Mouse (Mus musculus) forebrain, embryonic 13.5 days (tissue): Measurements from ENCODE around the gene Kif1c. TPM values are rescaled to one million over a fixed set of nuclear protein-coding genes. Genes with fewer than 3 reads are reported as not detected.

ENCODE experiments used
- ATAC-seq: fragments of 200-750 bp; cut with Nextera tagmentation; 2 replicates; pipeline ENCODE4 v1.8.0; 2017
- H3K27ac ChIP-seq: fragments of 300-500 bp; sonication (generic); 2 replicates; pipeline ENCODE4 v1.5.1; 2015; ENCODE audit warnings: inconsistent platforms, mild to moderate bottlenecking, moderate library complexity
- H3K27me3 ChIP-seq: fragments of 300-500 bp; sonication (generic); 2 replicates; pipeline ENCODE4 v1.6.1; 2015; ENCODE audit warnings: mild to moderate bottlenecking, inconsistent platforms
- H3K36me3 ChIP-seq: fragments of 300-500 bp; sonication (generic); 2 replicates; pipeline ENCODE4 v1.6.1; 2015; ENCODE audit warnings: mild to moderate bottlenecking, inconsistent platforms; ENCODE audit not compliant: poor library complexity, severe bottlenecking
- H3K4me1 ChIP-seq: fragments of 300-500 bp; sonication (generic); 2 replicates; pipeline ENCODE4 v1.6.1; 2015; ENCODE audit warnings: inconsistent platforms
- H3K4me2 ChIP-seq: fragments of 300-500 bp; sonication (generic); 2 replicates; pipeline ENCODE4 v1.6.1; 2015; ENCODE audit warnings: inconsistent platforms, mild to moderate bottlenecking, moderate library complexity
- H3K4me3 ChIP-seq: fragments of 300-500 bp; sonication (generic); 2 replicates; pipeline ENCODE4 v1.5.1; 2015; ENCODE audit warnings: mild to moderate bottlenecking, inconsistent platforms
- H3K9ac ChIP-seq: fragments of 300-500 bp; sonication (generic); 2 replicates; pipeline ENCODE4 v1.6.1; 2015; ENCODE audit warnings: mild to moderate bottlenecking, inconsistent platforms
- H3K9me3 ChIP-seq: fragments of 300-500 bp; sonication (generic); replicated peaks from 2 replicates; pipeline ENCODE4 v1.6.1; 2016; ENCODE audit warnings: inconsistent platforms
- WGBS: fragments of 180-500 bp; shearing (Covaris S2); methylation state at CpG from one replicate; pipeline ENCODE4 v1.1.7; 2015; 5-methylcytosine and 5-hydroxymethylcytosine counted together
- polyA plus RNA-seq: library from polyadenylated mRNA; unstranded; fragments of >200 nt; fragmentation: Nextera tagmentation; extraction: Ambion mirVana; gene quantifications from 2 replicates; pipeline ENCODE4 v1.2.1, GENCODE M21; 2015

Kif1c gene
- polyA plus RNA-seq, 1 experiment from 2014 or later: 1.3 TPM

DNA sequence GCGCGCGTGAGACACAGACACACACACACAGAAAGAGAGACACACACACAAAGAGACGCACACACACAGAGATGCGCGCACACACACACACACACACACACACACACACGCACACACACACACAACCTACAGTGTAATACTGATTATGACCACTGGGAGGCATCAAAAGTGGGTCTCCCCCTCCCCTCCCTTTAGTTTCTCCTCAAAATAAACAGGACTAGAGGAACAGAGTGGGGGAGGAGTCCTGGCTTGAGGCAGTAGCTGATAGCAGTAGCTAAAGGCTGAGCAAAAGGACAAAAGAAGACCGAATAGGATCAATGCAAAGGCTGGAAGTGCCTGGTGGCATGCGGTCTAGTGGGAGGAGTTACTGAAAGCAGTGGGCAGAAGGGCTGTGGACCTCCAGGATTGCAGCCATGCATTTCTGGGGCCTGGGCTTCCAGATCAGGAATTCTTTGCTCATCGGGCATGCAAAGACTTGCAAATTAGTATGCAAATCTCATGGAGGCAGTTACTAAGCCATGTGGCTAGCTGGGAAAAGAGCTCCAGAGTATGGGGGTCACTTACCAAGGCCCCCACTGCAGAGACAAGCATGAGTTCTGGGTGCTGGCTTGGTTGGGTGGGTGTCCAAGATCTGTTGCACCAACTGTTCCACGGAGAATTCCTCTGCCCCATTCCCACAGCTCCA is 18.3 kb upstream of the Kif1c start:
- peak; percentile 80 for ATAC-seq
- peaks cover 63% of the 10 kb centered on the region for H3K36me3 ChIP-seq
- peak overlapping the region; percentile 12; the same call in 1 of the 2 replicates for H3K4me3 ChIP-seq
- H3K27ac ChIP-seq: peak overlapping the region; percentile 62
- no peaks in the 10 kb centered on the region for H3K27me3 ChIP-seq
- H3K9me3 ChIP-seq: no peaks in the 10 kb centered on the region
- H3K4me2 ChIP-seq: peak overlapping the region; percentile 30
- peak overlapping the region; percentile 43; the same call in 1 of the 2 replicates for H3K9ac ChIP-seq
- peaks cover 26% of the 10 kb centered on the region for H3K4me1 ChIP-seq
- 8% methylated on average over 11 of the region's 11 CpGs for WGBS

- 91% methylated on average over 5 of the region's 5 CpGs for WGBS
- H3K36me3 ChIP-seq: peaks cover 53% of the 10 kb centered on the region
- no peak for ATAC-seq
- no peak overlapping the region for H3K4me2 ChIP-seq
- no peaks in the 10 kb centered on the region for H3K27me3 ChIP-seq
- no peaks in the 10 kb centered on the region for H3K9me3 ChIP-seq
- H3K4me3 ChIP-seq: no peak overlapping the region
- peaks cover 37% of the 10 kb centered on the region for H3K4me1 ChIP-seq
- H3K9ac ChIP-seq: no peak overlapping the region
- H3K27ac ChIP-seq: no peak overlapping the region
Observed at GRCm38 (mm10) chr11:70683640-70684039, 16.7 kb upstream of the Kif1c start.

DNA sequence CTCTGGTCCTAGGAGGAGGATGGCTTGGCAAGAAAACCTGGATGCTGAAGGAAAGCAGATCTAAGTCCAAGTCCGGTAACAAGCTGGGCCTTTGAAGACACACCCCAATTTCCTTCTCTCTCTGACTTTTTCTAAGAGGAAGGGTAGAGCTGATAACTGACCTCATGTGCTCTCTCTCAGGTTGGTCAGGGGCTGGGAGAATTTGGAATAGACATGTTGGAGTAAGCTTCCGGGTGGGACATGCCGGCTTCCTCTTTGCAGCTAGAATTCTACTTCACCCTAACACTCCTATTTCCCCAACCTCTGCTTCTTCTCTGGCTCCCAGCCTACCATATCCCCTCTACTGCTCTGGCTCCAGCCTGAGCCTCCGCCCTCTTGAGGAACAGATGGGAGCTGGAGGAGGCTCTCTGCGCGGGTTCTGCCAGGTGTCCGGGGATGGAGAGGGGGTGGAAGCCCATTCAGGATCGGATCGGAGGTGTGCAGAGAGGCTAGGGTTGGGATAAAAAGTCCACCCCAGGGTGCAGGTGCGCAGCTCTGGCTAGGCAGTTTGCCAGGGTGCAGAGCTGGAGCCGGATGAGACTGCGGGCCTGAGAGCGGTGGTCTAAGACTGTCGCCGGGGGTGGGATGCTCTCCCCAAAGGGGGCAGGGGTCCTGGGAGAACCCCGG is 13.3 kb upstream of the Kif1c start:
- H3K9me3 ChIP-seq: no peaks in the 10 kb centered on the region
- no peaks in the 10 kb centered on the region for H3K27me3 ChIP-seq
- H3K9ac ChIP-seq: peak overlapping the region; percentile 91
- peaks cover 26% of the 10 kb centered on the region for H3K36me3 ChIP-seq
- peak overlapping the region; percentile 85 for H3K27ac ChIP-seq
- peak overlapping the region; percentile 85 for H3K4me2 ChIP-seq
- 5% methylated on average over 16 of the region's 16 CpGs for WGBS
- ATAC-seq: peak; percentile 73
- peak overlapping the region; percentile 89 for H3K4me3 ChIP-seq
- peaks cover 35% of the 10 kb centered on the region for H3K4me1 ChIP-seq

DNA sequence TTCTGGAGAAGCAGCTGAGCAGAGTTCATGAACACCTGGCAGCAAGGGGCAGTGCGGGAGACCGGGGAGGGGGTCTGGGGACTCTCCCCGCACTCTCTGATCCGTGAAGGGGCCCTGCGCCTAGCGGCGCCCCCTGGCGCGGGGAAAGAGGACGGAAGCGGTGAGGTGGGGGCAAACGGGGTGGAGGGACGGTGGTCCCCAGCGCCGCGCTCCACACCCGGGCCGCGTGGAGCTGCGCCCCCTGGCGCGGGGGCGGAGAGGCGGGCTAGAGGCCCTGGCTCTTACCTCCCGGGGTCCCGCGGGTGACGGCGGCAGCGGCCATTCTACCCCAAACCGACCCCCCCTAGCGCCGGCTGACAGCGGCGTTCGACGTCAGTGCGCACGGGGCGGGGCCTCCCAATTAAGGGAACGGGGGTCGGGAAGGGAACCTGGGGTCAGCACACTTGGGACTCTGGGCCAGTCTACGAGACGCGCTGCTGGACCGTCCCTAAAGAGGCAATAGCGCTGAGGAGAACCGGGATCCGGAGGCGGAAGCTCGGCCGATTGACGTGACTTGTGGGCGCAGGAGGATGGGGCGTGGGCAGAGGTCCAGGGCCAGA is 12.6 kb upstream of the Kif1c start, which contains the start of gene Camta2:
Gene Camta2, minus strand, starts transcription at position 505 of the 599 bp plus-strand sequence.
- Histone ChIP-seq H3K9ac (peak within 1 kb of the TSS; percentile 91), H3K36me3 (peaks cover 24% of the 10 kb centered on the region), H3K4me2 (peak within 1 kb of the TSS; percentile 85), H3K27me3 (no peaks in the 10 kb centered on the region), H3K4me1 (peaks cover 29% of the 10 kb centered on the region), H3K27ac (peak within 1 kb of the TSS; percentile 85), H3K9me3 (no peaks in the 10 kb centered on the region), H3K4me3 (peak within 1 kb of the TSS; percentile 89)
- under 1% methylated on average over 47 of the region's 55 CpGs for WGBS
- ATAC-seq: peak; percentile 82

- peak overlapping the region; percentile 91 for H3K9ac ChIP-seq
Observed at GRCm38 (mm10) chr11:70688372-70688771, 12.0 kb upstream of the Kif1c start.

DNA sequence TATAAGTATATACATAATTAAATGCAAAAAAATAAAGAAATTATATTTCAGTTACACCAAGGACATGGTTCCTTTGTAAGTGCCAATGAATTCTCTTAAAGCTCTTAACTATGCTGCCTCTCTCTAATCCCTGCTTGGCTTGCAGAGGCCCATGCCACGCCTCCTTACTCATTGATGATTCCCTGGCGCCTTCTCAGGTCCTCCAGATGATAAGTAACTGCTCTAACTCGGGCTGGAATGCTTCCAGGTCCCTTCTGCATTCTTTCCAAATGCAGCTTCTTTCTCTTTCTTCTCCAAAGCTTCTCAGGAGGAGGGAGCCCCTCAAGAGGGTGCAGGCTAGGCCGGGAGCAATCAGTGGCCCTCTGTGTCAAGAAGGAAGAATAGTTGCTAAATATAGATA is 10.8 kb upstream of the Kif1c start:
- Histone ChIP-seq H3K9me3 (no peaks in the 10 kb centered on the region), H3K36me3 (peaks cover 9% of the 10 kb centered on the region), H3K27ac (no peak overlapping the region), H3K9ac (no peak overlapping the region), H3K27me3 (no peaks in the 10 kb centered on the region), H3K4me3 (no peak overlapping the region), H3K4me2 (no peak overlapping the region), H3K4me1 (peaks cover 26% of the 10 kb centered on the region)
- 43% methylated on average over 4 of the region's 4 CpGs for WGBS
- no peak for ATAC-seq

More at GRCm38 (mm10) chr11:70688372-70688771, 12.0 kb upstream of the Kif1c start:
- WGBS: 20% methylated on average over 8 of the region's 8 CpGs
- ATAC-seq: no peak
- Histone ChIP-seq H3K4me1 (peaks cover 26% of the 10 kb centered on the region), H3K27me3 (no peaks in the 10 kb centered on the region), H3K4me3 (peak overlapping the region; percentile 89), H3K4me2 (peak overlapping the region; percentile 85), H3K27ac (peak overlapping the region; percentile 85), H3K9me3 (no peaks in the 10 kb centered on the region), H3K36me3 (peaks cover 18% of the 10 kb centered on the region)

DNA sequence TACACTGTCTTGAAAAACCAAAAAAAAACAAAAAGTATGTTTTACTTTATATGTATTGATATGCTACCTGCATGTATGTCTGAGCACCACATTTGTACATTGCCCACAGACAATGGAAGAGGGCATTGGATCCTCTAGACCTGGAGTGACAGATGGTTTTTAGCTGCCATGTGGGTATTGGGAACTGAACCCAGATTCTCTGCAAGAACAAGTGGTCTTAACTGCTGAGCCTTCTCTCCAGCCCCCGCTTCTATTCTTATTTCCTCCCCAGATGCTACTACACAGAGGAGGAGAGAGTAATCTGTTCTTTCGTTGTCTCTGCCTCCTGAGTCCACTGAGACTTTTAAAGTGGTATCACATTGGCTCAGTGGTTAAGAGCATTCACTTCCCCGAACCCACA is 6.8 kb upstream of the Kif1c start:
- no peak overlapping the region for H3K27ac ChIP-seq
- ATAC-seq: no peak
- no peak overlapping the region for H3K4me3 ChIP-seq
- no peak overlapping the region for H3K4me2 ChIP-seq
- no peaks in the 10 kb centered on the region for H3K9me3 ChIP-seq
- H3K9ac ChIP-seq: no peak overlapping the region
- H3K4me1 ChIP-seq: peaks cover 5% of the 10 kb centered on the region
- no peaks in the 10 kb centered on the region for H3K27me3 ChIP-seq
- no peaks in the 10 kb centered on the region for H3K36me3 ChIP-seq
- 69% methylated on average over 3 of the region's 3 CpGs for WGBS

DNA sequence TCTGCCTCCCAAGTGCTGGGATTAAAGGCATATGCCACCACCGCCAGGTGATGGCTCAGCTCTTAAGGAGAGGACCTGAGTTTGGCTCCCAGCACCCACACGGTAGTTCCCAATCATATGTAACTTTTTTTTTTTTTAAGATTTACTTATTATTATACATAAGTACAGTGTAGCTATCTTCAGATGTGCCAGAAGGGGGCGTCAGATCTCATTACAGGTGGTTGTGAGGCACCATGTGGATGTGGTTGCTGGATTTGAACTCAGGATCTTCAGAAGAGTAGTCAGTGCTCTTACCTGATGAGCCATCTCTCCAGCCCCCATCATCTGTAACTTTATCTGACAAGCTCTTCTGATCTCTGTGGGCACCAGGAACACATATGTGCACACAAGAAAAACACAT is 3.0 kb upstream of the Kif1c start:
- H3K9ac ChIP-seq: no peak overlapping the region
- H3K9me3 ChIP-seq: no peaks in the 10 kb centered on the region
- H3K4me1 ChIP-seq: peaks cover 17% of the 10 kb centered on the region
- no peaks in the 10 kb centered on the region for H3K27me3 ChIP-seq
- no peak overlapping the region for H3K4me2 ChIP-seq
- no peak overlapping the region for H3K27ac ChIP-seq
- ATAC-seq: no peak
- 74% methylated on average over 3 of the region's 3 CpGs for WGBS
- no peaks in the 10 kb centered on the region for H3K36me3 ChIP-seq
- H3K4me3 ChIP-seq: no peak overlapping the region

GRCm38 (mm10) chr11:70699051-70699450 is 1.3 kb upstream of the Kif1c start:
- H3K4me1 ChIP-seq: peaks cover 22% of the 10 kb centered on the region
- H3K4me3 ChIP-seq: no peak overlapping the region
- no peak overlapping the region for H3K9ac ChIP-seq
- H3K27me3 ChIP-seq: no peaks in the 10 kb centered on the region
- H3K4me2 ChIP-seq: no peak overlapping the region
- H3K27ac ChIP-seq: no peak overlapping the region
- ATAC-seq: no peak
- no peaks in the 10 kb centered on the region for H3K9me3 ChIP-seq
- WGBS: 69% methylated on average over 2 of the region's 2 CpGs
- H3K36me3 ChIP-seq: peaks cover 10% of the 10 kb centered on the region; the same call in 1 of the 2 replicates

DNA sequence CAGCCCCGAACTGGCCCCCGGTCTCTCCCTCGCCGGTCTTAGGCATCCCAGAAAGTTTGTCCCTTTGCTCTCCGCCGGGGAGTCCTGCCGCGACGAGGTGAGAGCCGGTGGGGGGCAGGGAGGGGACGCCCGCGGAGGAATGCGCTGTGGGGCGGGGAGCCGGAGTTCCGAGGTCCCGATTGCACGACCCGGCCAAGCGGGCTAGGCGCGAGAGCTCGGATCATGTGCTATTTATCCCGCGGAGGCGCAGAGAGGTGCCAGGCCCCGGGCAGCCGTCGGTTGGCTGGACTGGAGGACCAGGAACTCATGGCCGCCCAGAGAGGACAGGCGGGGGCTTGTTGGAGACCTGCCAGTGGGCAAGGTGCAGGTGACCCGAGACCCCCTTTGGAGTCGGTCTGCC is 265 bp downstream of the Kif1c start:
- ATAC-seq: peak; percentile 19; the same call in 1 of the 2 replicates

GRCm38 (mm10) chr11:70701221-70701955 is 1.0 kb downstream of the Kif1c start:
- Histone ChIP-seq H3K9me3 (no peaks in the 10 kb centered on the region), H3K4me3 (peak overlapping the region; percentile 93), H3K4me1 (peaks cover 22% of the 10 kb centered on the region), H3K36me3 (peaks cover 33% of the 10 kb centered on the region), H3K4me2 (peak overlapping the region; percentile 91), H3K27ac (no peak overlapping the region), H3K9ac (peak overlapping the region; percentile 90), H3K27me3 (no peaks in the 10 kb centered on the region)
- ATAC-seq: no peak
- 15% methylated on average over 10 of the region's 10 CpGs for WGBS

More for the DNA sequence above, 265 bp downstream of the Kif1c start:
- Histone ChIP-seq H3K4me1 (peaks cover 22% of the 10 kb centered on the region), H3K4me2 (peak overlapping the region; percentile 91), H3K9ac (peak overlapping the region; percentile 90), H3K36me3 (peaks cover 25% of the 10 kb centered on the region), H3K27ac (peak overlapping the region; percentile 69), H3K9me3 (no peaks in the 10 kb centered on the region), H3K4me3 (peak overlapping the region; percentile 93), H3K27me3 (no peaks in the 10 kb centered on the region)
- WGBS: 1% methylated on average over 34 of the region's 34 CpGs
